Mouse (Mus musculus) NIH3T3 (cell line): Measurements from ENCODE around the gene Trove2.
A peak's percentile ranks its signal among the peaks of the same experiment; 100 is the strongest.
"Not testable (repeated sequence)": the region's sequence is repeated elsewhere in the genome, so short reads cannot be mapped to it uniquely, and the experiment has no call there.

Source experiments
- DNase-seq: peaks from one replicate; pipeline ENCODE4 v3.0.0-alpha.2; 2012; ENCODE audit warnings: low read depth

Gene Trove2

GRCm38 (mm10) chr1:143739361-143740350 is 37.2 kb downstream of the Trove2 start:
- peak; percentile 87 for DNase-seq

DNA sequence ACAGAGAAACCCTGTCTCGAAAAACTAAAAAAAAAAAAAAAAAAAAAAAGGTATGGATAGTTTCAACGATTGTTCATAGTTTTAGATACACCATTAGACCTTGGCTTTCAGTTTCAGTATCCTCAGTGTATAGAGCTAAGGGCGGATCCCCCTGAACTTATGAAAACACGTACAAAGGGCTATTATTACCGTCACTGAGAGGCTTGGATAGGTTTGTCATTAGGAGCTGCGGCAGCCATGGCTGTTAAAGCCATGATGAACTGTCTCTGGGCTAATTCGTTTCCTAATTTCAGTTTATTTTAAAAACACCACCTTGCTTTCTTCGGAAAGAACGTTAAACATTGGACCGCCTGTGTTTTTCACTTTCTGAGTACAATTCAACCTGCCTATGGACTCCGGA is 38.1 kb downstream of the Trove2 start:
- DNase-seq = peak; percentile 7

DNA sequence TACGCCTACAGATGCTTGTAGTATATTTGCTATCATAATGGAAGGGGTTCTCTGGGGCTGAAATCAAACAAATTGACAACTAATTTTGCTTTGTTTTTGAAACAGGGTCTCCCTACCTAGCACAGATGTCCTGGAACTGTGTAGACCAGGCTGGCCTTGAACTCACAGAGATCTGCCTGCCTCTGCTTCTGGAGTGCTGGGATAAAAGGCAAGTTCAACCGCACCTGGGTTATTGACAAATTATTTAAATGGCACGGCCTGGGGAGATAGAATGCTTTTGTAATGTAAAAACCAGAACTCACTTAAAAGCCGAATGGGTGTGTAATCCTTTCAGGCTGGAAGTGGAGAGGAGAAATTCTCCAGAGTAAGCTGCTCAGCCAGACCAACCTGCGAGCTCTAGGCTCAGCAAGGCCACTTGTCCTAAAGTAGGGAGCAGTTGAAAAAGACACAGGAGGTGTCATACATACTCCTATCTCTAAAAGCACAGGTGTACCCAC is 42.9 kb downstream of the Trove2 start:
- no peak for DNase-seq

GRCm38 (mm10) chr1:143731691-143732090 is 45.2 kb downstream of the Trove2 start:
- DNase-seq = no peak

DNA sequence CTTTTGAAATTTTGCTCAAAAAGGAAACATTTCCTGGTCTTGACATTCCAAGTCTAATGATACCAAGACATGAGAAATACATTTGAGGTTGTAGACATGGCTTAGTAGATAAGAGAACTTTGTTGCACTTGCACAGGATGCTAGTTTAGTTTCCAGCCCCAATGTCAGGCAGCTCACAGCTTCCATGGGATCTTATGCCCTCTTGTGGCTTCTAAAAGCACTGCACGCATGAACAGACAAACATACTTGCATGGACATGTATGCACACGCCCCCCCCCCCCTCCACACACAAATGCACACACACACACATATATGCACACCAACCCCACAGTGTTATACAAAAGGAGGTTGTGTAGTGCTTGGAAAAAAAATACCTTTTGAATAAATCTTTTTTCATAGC is 46.0 kb downstream of the Trove2 start:
- peak; percentile 55 for DNase-seq

DNA sequence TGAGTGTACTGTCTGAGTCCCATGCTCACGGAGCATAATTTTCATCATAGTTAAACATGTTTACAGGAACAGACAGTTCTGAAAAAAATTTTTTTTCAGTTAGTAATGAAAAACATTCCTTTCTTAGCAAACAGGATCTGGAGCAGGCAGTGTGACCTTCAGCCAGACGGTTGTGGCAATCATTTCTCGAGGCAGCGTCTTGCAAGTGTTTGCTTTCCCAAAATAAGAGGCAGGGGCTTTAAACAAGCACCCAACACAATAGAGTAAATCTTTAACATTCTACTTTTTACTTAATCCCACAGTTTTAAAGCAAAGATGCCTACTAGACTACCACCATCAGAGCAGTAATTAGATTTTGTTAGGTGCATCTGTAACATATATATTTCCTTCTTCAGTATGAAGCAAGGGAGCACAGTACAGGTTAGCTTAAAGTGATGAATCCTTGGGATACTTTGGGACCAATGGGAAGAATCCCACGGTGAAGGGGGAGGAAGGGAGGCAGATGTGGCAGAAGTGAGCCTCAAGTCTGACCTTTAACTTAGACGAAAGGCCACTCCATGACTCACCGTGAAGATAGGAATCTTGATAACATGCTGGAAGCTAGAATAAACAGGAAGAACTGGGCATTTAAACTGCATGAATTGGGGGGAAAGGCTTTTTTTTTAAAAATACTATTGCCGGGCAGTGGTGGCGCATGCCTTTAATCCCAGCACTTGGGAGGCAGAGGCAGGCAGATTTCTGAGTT is 49.0 kb downstream of the Trove2 start:
- no peak for DNase-seq

- DNase-seq = no peak
These were observed 52.3 kb downstream of the Trove2 start for GRCm38 (mm10) chr1:143724456-143725064.

DNA sequence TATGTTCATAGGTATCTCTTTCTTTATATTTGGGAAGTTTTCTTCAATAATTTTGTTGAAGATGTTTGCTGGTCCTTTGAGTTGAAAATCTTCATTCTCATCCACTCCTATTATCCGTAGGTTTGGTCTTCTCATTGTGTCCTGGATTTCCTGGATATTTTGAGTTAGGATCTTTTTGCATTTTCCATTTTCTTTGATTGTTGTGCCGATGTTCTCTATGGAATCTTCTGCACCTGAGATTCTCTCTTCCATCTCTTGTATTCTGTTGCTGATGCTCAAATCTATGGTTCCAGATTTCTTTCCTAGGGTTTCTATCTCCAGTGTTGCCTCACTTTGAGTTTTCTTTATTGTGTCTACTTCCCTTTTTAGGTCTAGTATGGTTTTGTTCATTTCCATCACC is 60.8 kb downstream of the Trove2 start, which contains the start of gene Glrx2:
Glrx2 (plus strand) TSS at position 301 of the 400 bp plus-strand sequence.
- DNase-seq = not testable (repeated sequence)

GRCm38 (mm10) chr1:143710627-143710976 is 66.3 kb downstream of the Trove2 start:
- no peak for DNase-seq

DNA sequence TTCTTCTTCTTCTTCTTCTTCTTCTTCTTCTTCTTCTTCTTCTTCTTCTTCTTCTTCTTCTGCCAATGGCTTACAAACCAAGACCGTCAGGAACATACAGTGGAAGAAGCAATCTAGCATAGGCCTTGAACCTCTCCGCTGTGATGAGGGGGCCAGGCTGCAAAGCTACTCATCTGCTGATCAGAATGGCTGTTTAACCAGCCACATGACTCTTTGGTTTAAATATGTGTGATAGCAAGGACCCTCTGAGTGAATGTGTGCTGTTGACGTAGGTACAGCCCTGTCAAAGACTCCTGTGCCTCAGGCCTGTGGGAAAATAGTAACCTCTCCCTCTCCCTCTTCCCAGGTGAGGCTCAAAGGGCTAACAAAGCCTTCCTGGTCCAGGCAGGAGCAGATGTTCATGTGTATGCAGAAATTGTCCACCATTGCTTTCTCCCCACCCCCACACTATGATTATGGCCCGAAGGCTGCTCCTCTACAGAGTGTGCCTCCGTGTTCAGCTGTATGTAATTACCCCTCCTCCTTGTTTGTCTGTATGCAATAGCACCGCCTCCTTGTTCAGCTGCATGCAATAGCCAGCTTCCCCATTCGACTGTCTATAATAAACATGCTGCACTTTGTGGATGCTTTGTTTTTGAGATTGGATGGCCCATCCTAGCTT is 66.8 kb downstream of the Trove2 start:
- DNase-seq = peak; percentile 27

DNA sequence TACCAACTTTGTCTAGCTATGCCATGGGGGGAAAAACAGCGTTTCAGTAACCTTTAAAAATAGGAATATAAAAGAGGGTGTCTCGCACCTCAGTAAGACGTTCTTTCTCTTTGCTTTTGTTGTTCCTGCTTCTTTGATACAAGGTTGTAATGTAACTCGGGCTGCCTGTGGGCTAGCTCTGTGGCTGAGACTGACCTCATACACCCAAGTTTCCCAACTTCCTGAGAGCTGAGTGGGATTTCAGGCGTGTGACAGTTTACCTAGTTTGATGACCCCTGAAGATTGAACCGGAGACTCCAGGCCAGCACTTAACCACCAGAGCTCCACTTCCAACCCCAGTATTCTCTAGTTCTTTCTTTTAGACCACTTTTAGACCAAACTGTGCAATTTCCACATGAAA is 68.5 kb downstream of the Trove2 start:
- DNase-seq = no peak

GRCm38 (mm10) chr1:143707006-143707405 is 69.9 kb downstream of the Trove2 start:
- DNase-seq = no peak

GRCm38 (mm10) chr1:143702741-143703262 is 74.1 kb downstream of the Trove2 start, which contains the start of gene Cdc73:
TSS of gene Cdc73 (minus strand) at chr1:143702893.
- peak; percentile 96 for DNase-seq

DNA sequence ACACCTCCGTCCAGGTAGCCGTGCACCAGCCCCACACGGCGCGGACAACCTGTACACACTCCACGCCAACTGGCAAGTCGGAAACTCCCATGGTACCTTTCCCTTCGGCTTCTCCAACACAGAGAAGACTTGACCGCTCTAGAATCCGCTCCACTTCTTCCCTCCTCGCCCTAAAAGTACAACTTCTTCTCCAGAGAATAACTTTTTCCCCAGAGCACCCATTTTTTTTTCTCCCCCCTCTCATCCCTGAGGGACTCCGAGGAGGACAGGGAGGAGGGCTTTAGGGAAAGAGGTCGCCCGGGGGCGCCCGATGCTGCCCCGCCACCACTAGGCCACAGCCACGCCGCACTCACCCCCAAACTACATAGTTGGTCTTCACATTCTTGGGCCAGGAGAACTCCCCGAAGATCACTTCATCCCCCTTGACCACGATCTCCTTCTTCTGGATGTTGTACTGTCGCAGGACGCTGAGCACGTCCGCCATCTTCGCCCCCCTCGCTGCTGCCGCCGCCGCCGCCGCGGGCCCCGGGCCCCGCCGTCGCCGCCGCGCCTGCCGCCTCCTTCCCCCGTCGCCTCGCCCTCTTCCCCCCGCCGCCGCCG is 74.6 kb downstream of the Trove2 start:
- DNase-seq = peak; percentile 63

- DNase-seq = peak; percentile 12
These were observed 75.1 kb downstream of the Trove2 start for GRCm38 (mm10) chr1:143701736-143702135.
